Mouse (Mus musculus) lung, postnatal 0 days (tissue): ENCODE measurements at regions not wholly inside any gene's neighbourhood (a gene's known extent, or its start where the extent isn't known, plus 50 kb on each side); places are given as distances from the start of the nearest gene placed in this dataset.
"Not testable (repeated sequence)": the region's sequence is repeated elsewhere in the genome, so short reads cannot be mapped to it uniquely, and the experiment has no call there.

Source experiments
- CTCF ChIP-seq: IDR thresholded peaks from 2 replicates; pipeline ENCODE4 v1.5.1; 2016; ENCODE audit warnings: antibody characterized with exemption, mild to moderate bottlenecking
- EP300 ChIP-seq: IDR thresholded peaks from 2 replicates; pipeline ENCODE4 v1.6.1; 2016; ENCODE audit warnings: antibody characterized with exemption, mild to moderate bottlenecking, control low read depth

DNA sequence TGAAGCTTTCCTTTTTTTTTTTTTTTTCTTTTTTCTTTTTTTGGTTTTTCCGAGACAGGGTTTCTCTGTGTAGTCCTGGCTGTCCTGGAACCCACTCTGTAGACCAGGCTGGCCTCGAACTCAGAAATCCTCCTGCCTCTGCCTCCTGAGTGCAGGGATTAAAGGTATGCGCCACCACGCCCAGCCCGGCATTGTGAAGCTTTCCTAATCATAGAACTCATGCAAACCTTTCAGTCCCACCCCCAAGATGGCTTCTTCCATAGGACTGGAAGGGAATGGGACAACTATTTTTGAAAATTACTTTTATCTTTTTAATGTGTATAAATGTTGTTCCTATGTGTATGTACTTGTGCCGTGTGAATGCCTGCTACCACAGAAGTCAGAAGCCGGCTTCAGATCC lies 61.9 kb downstream of the Sox2 start:
- TF ChIP-seq CTCF, EP300: not testable (repeated sequence)
